Mouse (Mus musculus): ENCODE data around the gene Rnaseh2b.

GRCm38 (mm10) chr14:62248345-62248744 is 44.0 kb upstream of the Rnaseh2b start:
- TF ChIP-seq CTCF (IDR thresholded peaks at IDR 0.05; ENCODE audit: low read depth), result no peak
- no peak for TF ChIP-seq EP300 (IDR thresholded peaks at IDR 0.05; ENCODE audit: low read depth)

All from liver, embryonic 14.5 days (tissue).